Mouse (Mus musculus) C2C12 (cell line): ENCODE measurements around the gene 4933409G03Rik.

Experiments used
- CEBPB ChIP-seq: IDR thresholded peaks from one replicate; pipeline ENCODE4 v1.6.1; 2011; ENCODE audit warnings: low read depth, mild to moderate bottlenecking, control low read depth, moderate library complexity
- CTCF ChIP-seq: IDR thresholded peaks from one replicate; pipeline ENCODE4 v1.5.1; 2011; ENCODE audit not compliant: control insufficient read depth, insufficient read depth, insufficient read length
- MAX ChIP-seq: IDR thresholded peaks from one replicate; pipeline ENCODE4 v1.6.1; 2011; ENCODE audit warnings: mild to moderate bottlenecking, control low read depth
- MYOD1 ChIP-seq: IDR thresholded peaks from one replicate; pipeline ENCODE4 v1.6.1; 2011; ENCODE audit warnings: low read depth; ENCODE audit not compliant: control insufficient read depth, insufficient read length
- USF1 ChIP-seq: IDR thresholded peaks from one replicate; pipeline ENCODE4 v1.6.1; 2011; ENCODE audit warnings: low read depth, mild to moderate bottlenecking, control low read depth, moderate library complexity

DNA sequence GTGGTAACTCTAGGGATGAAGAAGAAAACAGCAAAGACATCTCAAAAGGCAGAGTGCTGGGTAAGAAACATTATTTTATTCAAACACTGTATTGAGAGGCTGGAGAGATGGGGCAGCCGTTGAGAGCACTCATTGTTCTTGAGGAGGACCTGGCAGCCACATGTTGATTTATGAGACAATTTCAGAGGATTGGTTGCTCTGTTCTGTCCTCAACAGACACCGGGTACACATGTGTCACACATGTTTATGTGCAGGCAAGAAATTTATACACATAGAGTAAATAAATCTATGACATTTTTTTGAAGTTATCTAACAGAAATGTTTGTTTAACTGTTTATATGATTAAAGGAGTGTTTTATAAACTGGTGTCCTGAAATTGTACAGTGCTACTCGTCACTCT is 10.6 kb downstream of the 4933409G03Rik start:
- no peak for TF ChIP-seq CTCF
- TF ChIP-seq MAX: no peak
- TF ChIP-seq MYOD1: no peak
- TF ChIP-seq CEBPB: no peak
- no peak for TF ChIP-seq USF1
